Mouse (Mus musculus): ENCODE results near the gene Olfr1389. TPM values are rescaled to one million over a fixed set of nuclear protein-coding genes. Genes with fewer than 3 reads are reported as not detected.
A peak's percentile ranks its signal among the peaks of the same experiment; 100 is the strongest.
"Not testable (repeated sequence)": the region's sequence is repeated elsewhere in the genome, so short reads cannot be mapped to it uniquely, and the experiment has no call there.

Gene Olfr1389
- total and polyA plus RNA-seq, 3 experiments: not detected

DNA sequence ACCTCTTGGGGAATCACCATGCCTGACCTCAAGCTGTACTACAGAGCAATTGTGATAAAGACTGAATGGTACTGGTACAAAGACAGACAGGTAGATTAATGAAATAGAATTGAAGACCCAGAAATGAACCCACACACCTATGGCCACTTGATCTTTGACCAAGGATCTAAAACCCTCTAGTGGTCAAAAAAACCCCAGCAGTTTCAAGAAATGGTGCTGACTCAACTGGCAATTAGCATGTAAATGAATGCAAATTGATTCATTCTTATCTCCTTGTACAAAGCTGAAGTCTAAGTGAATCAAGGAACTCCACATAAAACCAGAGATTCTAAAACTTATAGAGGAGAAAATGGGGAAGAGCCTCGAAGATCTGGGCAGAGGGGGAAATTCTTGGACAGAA, 30.2 kb upstream of the Olfr1389 start:
- in situ Hi-C loops (cut with MboI; ENCODE audit: low pct_ligation_motif_present, low pct_unique_long_range_greater_than_20kb, low sequenced_read_pairs); H3K4me1 ChIP-seq (ENCODE audit: control insufficient read depth in 1 of 2, insufficient read depth in 2 of 2); H3K9ac ChIP-seq (ENCODE audit: insufficient read depth, low read depth); H3K4me2 ChIP-seq (ENCODE audit: insufficient read depth, low read depth, poor library complexity, severe bottlenecking); H3K27ac ChIP-seq (ENCODE audit: insufficient read depth, low read depth); H3K36me3 ChIP-seq (replicated peaks in 1 of 2; ENCODE audit: control insufficient read depth in 1 of 2, insufficient read depth in 1 of 2, low read length in 1 of 2); dilution Hi-C loops (cut with MboI; ENCODE audit: extremely low pct_ligation_motif_present, extremely low pct_unique_long_range_greater_than_20kb, low sequenced_read_pairs); H3K27me3 ChIP-seq (replicated peaks); H3K4me3 ChIP-seq (replicated peaks in 1 of 3; ENCODE audit: low read depth in 2 of 3, low read length in 2 of 3, poor library complexity in 1 of 3); H3K79me2 ChIP-seq (replicated peaks; ENCODE audit: control insufficient read depth, extremely low read depth, insufficient read depth, poor library complexity, severe bottlenecking); H3K9me3 ChIP-seq (replicated peaks; ENCODE audit: low read length): not testable (repeated sequence)
- TF ChIP-seq MAFK (IDR thresholded peaks at IDR 0.05; ENCODE audit: insufficient replicate concordance, low read length) (peak; percentile 62; the same call in 1 of the 2 replicates), CTCF (conservative IDR thresholded peaks at IDR 0.05 in 1 of 2, IDR thresholded peaks at IDR 0.05 in 1 of 2; ENCODE audit: low read depth in 2 of 2, low read length in 2 of 2) (peak; percentile 14 to 39; a peak in 2 of 4 replicates)
- peak; percentile 23 for DNase-seq (ENCODE audit: extremely low read depth)

DNA sequence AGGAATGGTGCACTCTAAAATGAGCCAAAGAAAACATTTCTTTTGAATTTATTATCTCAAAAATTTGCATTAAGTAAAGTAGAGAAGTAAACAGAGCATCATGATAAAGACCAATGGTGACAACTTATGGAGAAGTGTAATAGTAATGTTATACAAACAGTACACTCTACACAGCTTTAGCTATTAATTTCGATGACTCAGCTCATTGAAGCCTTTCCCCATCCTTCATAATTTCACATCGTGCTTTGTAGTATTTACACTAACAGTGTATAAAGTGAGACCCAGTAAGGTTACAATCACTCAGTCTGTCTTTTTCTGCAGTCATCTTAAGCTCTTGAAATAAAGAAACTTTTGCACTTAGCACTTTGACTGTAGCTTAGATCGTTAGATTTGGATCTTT, 16.1 kb upstream of the Olfr1389 start:
- H3K4me2 ChIP-seq (ENCODE audit: insufficient read depth, low read depth, poor library complexity, severe bottlenecking): no peak overlapping the region
- H3K9me3 ChIP-seq (replicated peaks; ENCODE audit: low read length): no peaks in the 10 kb centered on the region
- in situ Hi-C loops (cut with MboI; ENCODE audit: low pct_ligation_motif_present, low pct_unique_long_range_greater_than_20kb, low sequenced_read_pairs): loop anchor here (25.0 kb wide), 2 partner anchors 219 to 544 kb away; partner anchors contain the start of genes Btnl9 and Irgm1
- dilution Hi-C loops (cut with MboI; ENCODE audit: extremely low pct_ligation_motif_present, extremely low pct_unique_long_range_greater_than_20kb, low sequenced_read_pairs): no loop called here
- no peaks in the 10 kb centered on the region for H3K27me3 ChIP-seq (replicated peaks)
- 0 out of 4 replicates have a peak, but pooled peaks cover 0 to 3% of the 10 kb centered on the region in 2 experiments for H3K4me1 ChIP-seq (ENCODE audit: control insufficient read depth in 1 of 2, insufficient read depth in 2 of 2)
- no peak overlapping the region for H3K9ac ChIP-seq (ENCODE audit: insufficient read depth, low read depth)
- TF ChIP-seq MAFK (IDR thresholded peaks at IDR 0.05; ENCODE audit: insufficient replicate concordance, low read length): peak; percentile 74
- TF ChIP-seq ZC3H11A (IDR thresholded peaks at IDR 0.05; ENCODE audit: low read depth, low read length): no peak
- H3K4me3 ChIP-seq (replicated peaks in 1 of 3; ENCODE audit: low read depth in 2 of 3, low read length in 2 of 3, poor library complexity in 1 of 3): no peak overlapping the region
- no peak overlapping the region for H3K27ac ChIP-seq (ENCODE audit: insufficient read depth, low read depth)
- H3K79me2 ChIP-seq (replicated peaks; ENCODE audit: control insufficient read depth, extremely low read depth, insufficient read depth, poor library complexity, severe bottlenecking): no peaks in the 10 kb centered on the region
- DNase-seq (ENCODE audit: extremely low read depth): no peak
- H3K36me3 ChIP-seq (replicated peaks in 1 of 2; ENCODE audit: control insufficient read depth in 1 of 2, insufficient read depth in 1 of 2, low read length in 1 of 2): no peaks in the 10 kb centered on the region

DNA sequence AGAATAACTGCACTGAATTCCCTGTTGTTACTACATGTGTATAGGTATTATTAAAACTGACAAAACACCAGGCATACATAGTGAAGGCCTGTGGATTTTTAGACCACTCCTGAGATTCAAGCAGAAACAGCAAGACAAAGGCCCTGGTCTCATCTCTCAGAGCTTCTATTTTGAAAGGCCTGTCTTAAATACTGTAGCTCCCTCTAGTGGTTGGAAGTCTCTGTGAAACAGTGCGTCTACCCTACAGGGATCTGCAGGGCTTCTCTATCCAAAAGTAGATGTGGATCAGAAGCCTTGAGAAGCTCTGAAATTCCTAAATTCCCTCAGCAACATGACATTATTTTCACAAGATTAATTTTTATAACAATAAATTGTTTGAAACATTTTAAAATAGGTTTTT, 12.3 kb upstream of the Olfr1389 start:
- Histone ChIP-seq H3K36me3 (replicated peaks in 1 of 2; ENCODE audit: control insufficient read depth in 1 of 2, insufficient read depth in 1 of 2, low read length in 1 of 2) (no peaks in the 10 kb centered on the region), H3K27ac (ENCODE audit: insufficient read depth, low read depth) (no peak overlapping the region), H3K4me2 (ENCODE audit: insufficient read depth, low read depth, poor library complexity, severe bottlenecking) (no peak overlapping the region), H3K4me1 (ENCODE audit: control insufficient read depth in 1 of 2, insufficient read depth in 2 of 2) (no peaks in the 10 kb centered on the region), H3K9me3 (replicated peaks; ENCODE audit: low read length) (no peaks in the 10 kb centered on the region), H3K4me3 (replicated peaks in 1 of 3; ENCODE audit: low read depth in 2 of 3, low read length in 2 of 3, poor library complexity in 1 of 3) (no peak overlapping the region), H3K27me3 (replicated peaks) (no peaks in the 10 kb centered on the region), H3K9ac (ENCODE audit: insufficient read depth, low read depth) (no peak overlapping the region), H3K79me2 (replicated peaks; ENCODE audit: control insufficient read depth, extremely low read depth, insufficient read depth, poor library complexity, severe bottlenecking) (no peaks in the 10 kb centered on the region)
- in situ Hi-C loops (cut with MboI; ENCODE audit: low pct_ligation_motif_present, low pct_unique_long_range_greater_than_20kb, low sequenced_read_pairs) (loop anchor here (25.0 kb wide), 2 partner anchors 223 to 548 kb away; partner anchors contain the start of genes Btnl9 and Irgm1), dilution Hi-C loops (cut with MboI; ENCODE audit: extremely low pct_ligation_motif_present, extremely low pct_unique_long_range_greater_than_20kb, low sequenced_read_pairs) (no loop called here)
- peak; percentile 85 for DNase-seq (ENCODE audit: extremely low read depth)
- peak; percentile 88 for TF ChIP-seq RAD21 (IDR thresholded peaks at IDR 0.05; ENCODE audit: low read depth, low read length)
- no peak; the same call in 1 of the 2 replicates for TF ChIP-seq ZC3H11A (IDR thresholded peaks at IDR 0.05; ENCODE audit: low read depth, low read length)
- TF ChIP-seq PAX5 (IDR thresholded peaks at IDR 0.05; ENCODE audit: low read length): no peak
- peak; percentile 44; the same call in 1 of the 2 replicates for TF ChIP-seq HCFC1 (IDR thresholded peaks at IDR 0.05; ENCODE audit: low read depth, low read length)
- no peak for TF ChIP-seq MAFK (IDR thresholded peaks at IDR 0.05; ENCODE audit: insufficient replicate concordance, low read length)
- no peak for TF ChIP-seq GABPA (IDR thresholded peaks at IDR 0.05; ENCODE audit: insufficient replicate concordance, low read depth, low read length)
- TF ChIP-seq POLR2A (IDR thresholded peaks at IDR 0.05; ENCODE audit: low read depth, low read length): no peak
- TF ChIP-seq RCOR1 (conservative IDR thresholded peaks at IDR 0.05; ENCODE audit: low read depth, low read length): no peak
- 0 out of 2 replicates have a peak, but pooled peaks have one; percentile 51 for TF ChIP-seq E2F4 (IDR thresholded peaks at IDR 0.05; ENCODE audit: insufficient replicate concordance, low read depth, low read length)
- TF ChIP-seq CHD1 (IDR thresholded peaks at IDR 0.05; ENCODE audit: low read depth, low read length): no peak
- TF ChIP-seq CTCF (conservative IDR thresholded peaks at IDR 0.05 in 1 of 2, IDR thresholded peaks at IDR 0.05 in 1 of 2; ENCODE audit: low read depth in 2 of 2, low read length in 2 of 2): peak; percentile 87 to 90
- TF ChIP-seq NELFE (IDR thresholded peaks at IDR 0.05; ENCODE audit: low read depth, low read length): no peak
- TF ChIP-seq TCF12 (IDR thresholded peaks at IDR 0.05; ENCODE audit: low read depth, low read length): no peak
- no peak for TF ChIP-seq MEF2A (IDR thresholded peaks at IDR 0.05; ENCODE audit: borderline replicate concordance, low read depth, low read length)
- TF ChIP-seq KAT2A (IDR thresholded peaks at IDR 0.05; ENCODE audit: insufficient replicate concordance, low read length): no peak
- no peak for TF ChIP-seq ETS1 (conservative IDR thresholded peaks at IDR 0.05; ENCODE audit: low read depth, low read length)
- TF ChIP-seq ZKSCAN1 (IDR thresholded peaks at IDR 0.05; ENCODE audit: borderline replicate concordance, low read depth, low read length): no peak
- TF ChIP-seq MAX (IDR thresholded peaks at IDR 0.05; ENCODE audit: low read length): no peak
- TF ChIP-seq UBTF (IDR thresholded peaks at IDR 0.05; ENCODE audit: low read depth, low read length): no peak
- no peak for TF ChIP-seq EP300 (IDR thresholded peaks at IDR 0.05; ENCODE audit: low read length)
- TF ChIP-seq SIN3A (IDR thresholded peaks at IDR 0.05; ENCODE audit: low read length): no peak
- no peak for TF ChIP-seq BHLHE40 (IDR thresholded peaks at IDR 0.05; ENCODE audit: low read depth, low read length)
- TF ChIP-seq MAZ (IDR thresholded peaks at IDR 0.05; ENCODE audit: low read depth, low read length): no peak
- no peak for TF ChIP-seq POLR2AphosphoS2 (IDR thresholded peaks at IDR 0.05; ENCODE audit: low read depth, low read length)
- TF ChIP-seq USF1 (IDR thresholded peaks at IDR 0.05; ENCODE audit: low read depth, low read length): no peak

Data from CH12.LX (cell line).